Mouse (Mus musculus): ENCODE results near the gene Rsl1. TPM values are rescaled to one million over a fixed set of nuclear protein-coding genes. Genes with fewer than 3 reads are reported as not detected.

The Rsl1 gene
- polyA plus RNA-seq, 1 experiment from 2014 or later: 3.9 TPM

GRCm38 (mm10) chr13:67194340-67194894, 21.4 kb downstream of the Rsl1 start, which contains the start of gene Zfp455:
Gene Zfp455, plus strand, starts transcription at chr13:67194506.
- no peak within 1 kb of the TSS for H3K27ac ChIP-seq (ENCODE audit: low read depth, low read length)
- peak within 1 kb of the TSS; percentile 54 for H3K9ac ChIP-seq (ENCODE audit: low read depth, low read length)
- H3K4me2 ChIP-seq (replicated peaks; ENCODE audit: low read depth): peak within 1 kb of the TSS; percentile 59
- peak within 1 kb of the TSS; percentile 67 for H3K4me3 ChIP-seq (ENCODE audit: low read depth, low read length)
- no peak for TF ChIP-seq CTCF (IDR thresholded peaks at IDR 0.05; ENCODE audit: low read depth)
- no peaks in the 10 kb centered on the region for H3K4me1 ChIP-seq (replicated peaks; ENCODE audit: control insufficient read depth, insufficient read depth, low read length)
- no peaks in the 10 kb centered on the region for H3K9me3 ChIP-seq (ENCODE audit: control insufficient read depth)
- 3% methylated on average over 13 of the region's 13 CpGs for WGBS
- H3K27me3 ChIP-seq (replicated peaks; ENCODE audit: control insufficient read depth, insufficient read depth, low read length): no peaks in the 10 kb centered on the region
- ATAC-seq: peak; percentile 93
- H3K36me3 ChIP-seq (ENCODE audit: control insufficient read depth, insufficient read depth): no peaks in the 10 kb centered on the region; the same call in 1 of the 2 replicates

GRCm38 (mm10) chr13:67201656-67202055, 28.7 kb downstream of the Rsl1 start:
- Histone ChIP-seq H3K36me3 (ENCODE audit: control insufficient read depth, insufficient read depth) (no peaks in the 10 kb centered on the region; the same call in 1 of the 2 replicates), H3K4me1 (replicated peaks; ENCODE audit: control insufficient read depth, insufficient read depth, low read length) (no peaks in the 10 kb centered on the region), H3K27me3 (replicated peaks; ENCODE audit: control insufficient read depth, insufficient read depth, low read length) (no peaks in the 10 kb centered on the region), H3K4me3 (ENCODE audit: low read depth, low read length) (no peak overlapping the region), H3K27ac (ENCODE audit: low read depth, low read length) (no peak overlapping the region), H3K9me3 (ENCODE audit: control insufficient read depth) (no peaks in the 10 kb centered on the region), H3K4me2 (replicated peaks; ENCODE audit: low read depth) (no peak overlapping the region), H3K9ac (ENCODE audit: low read depth, low read length) (no peak overlapping the region)
- 65% methylated on average over 3 of the region's 3 CpGs for WGBS
- TF ChIP-seq CTCF (IDR thresholded peaks at IDR 0.05; ENCODE audit: low read depth): no peak
- ATAC-seq: no peak

GRCm38 (mm10) chr13:67214015-67214607, 41.1 kb downstream of the Rsl1 start:
- H3K4me2 ChIP-seq (replicated peaks; ENCODE audit: low read depth): no peak overlapping the region
- no peak overlapping the region for H3K9ac ChIP-seq (ENCODE audit: low read depth, low read length)
- no peak overlapping the region for H3K4me3 ChIP-seq (ENCODE audit: low read depth, low read length)
- H3K9me3 ChIP-seq (ENCODE audit: control insufficient read depth): 0 out of 2 replicates have a peak, but pooled peaks cover 3% of the 10 kb centered on the region
- WGBS: 55% methylated on average over 4 of the region's 4 CpGs
- no peak overlapping the region for H3K27ac ChIP-seq (ENCODE audit: low read depth, low read length)
- H3K4me1 ChIP-seq (replicated peaks; ENCODE audit: control insufficient read depth, insufficient read depth, low read length): no peaks in the 10 kb centered on the region
- TF ChIP-seq CTCF (IDR thresholded peaks at IDR 0.05; ENCODE audit: low read depth): peak; percentile 41; the same call in 1 of the 2 replicates
- no peaks in the 10 kb centered on the region for H3K36me3 ChIP-seq (ENCODE audit: control insufficient read depth, insufficient read depth)
- ATAC-seq: no peak
- H3K27me3 ChIP-seq (replicated peaks; ENCODE audit: control insufficient read depth, insufficient read depth, low read length): no peaks in the 10 kb centered on the region

Other genes with a start within 250 kb of the Rsl1 start
- gene Zfp712, start 112.0 kb upstream of the Rsl1 start, polyA plus RNA-seq (2015; fragmentation: Nextera tagmentation; extraction: Ambion mirVana): 0.85 and 1.3 TPM in 2 replicates
- gene Zfp708, start 75.2 kb upstream of the Rsl1 start, polyA plus RNA-seq (2015; fragmentation: Nextera tagmentation; extraction: Ambion mirVana): 1.3 and 1.6 TPM in 2 replicates
- gene Gm28557, start 64.6 kb upstream of the Rsl1 start, polyA plus RNA-seq (2015; fragmentation: Nextera tagmentation; extraction: Ambion mirVana): 1.2 and 1.3 TPM in 2 replicates
- 0.12 and 0.18 TPM in 2 replicates for gene Rslcan18, start 56.9 kb upstream of the Rsl1 start, polyA plus RNA-seq (2015; fragmentation: Nextera tagmentation; extraction: Ambion mirVana)
- gene Zfp759, start 51.5 kb upstream of the Rsl1 start, polyA plus RNA-seq (2015; fragmentation: Nextera tagmentation; extraction: Ambion mirVana): 0.57 and 0.60 TPM in 2 replicates
- 1.2 and 1.5 TPM in 2 replicates for gene Zfp455, start 21.3 kb downstream of the Rsl1 start, polyA plus RNA-seq (2015; fragmentation: Nextera tagmentation; extraction: Ambion mirVana)
- gene Zfp458, start 105.3 kb downstream of the Rsl1 start, polyA plus RNA-seq (2015; fragmentation: Nextera tagmentation; extraction: Ambion mirVana): 0.77 and 1.1 TPM in 2 replicates
- gene Zfp457, start 133.3 kb downstream of the Rsl1 start, polyA plus RNA-seq (2015; fragmentation: Nextera tagmentation; extraction: Ambion mirVana): 0.27 and 0.46 TPM in 2 replicates
- 1.0 and 1.1 TPM in 2 replicates for gene Zfp595, start 159.4 kb downstream of the Rsl1 start, polyA plus RNA-seq (2015; fragmentation: Nextera tagmentation; extraction: Ambion mirVana)
- gene Gm28044, start 187.4 kb downstream of the Rsl1 start, polyA plus RNA-seq (2015; fragmentation: Nextera tagmentation; extraction: Ambion mirVana): 0.26 TPM in 1 of 2 replicates, not detected in the other
- gene Zfp953, start 187.4 kb downstream of the Rsl1 start, polyA plus RNA-seq (2015; fragmentation: Nextera tagmentation; extraction: Ambion mirVana): 0.83 and 0.90 TPM in 2 replicates
- gene Gm28041, start 202.6 kb downstream of the Rsl1 start, polyA plus RNA-seq (2015; fragmentation: Nextera tagmentation; extraction: Ambion mirVana): 0.38 and 0.42 TPM in 2 replicates
- gene Zfp456, start 202.6 kb downstream of the Rsl1 start, polyA plus RNA-seq (2015; fragmentation: Nextera tagmentation; extraction: Ambion mirVana): 1.1 and 1.4 TPM in 2 replicates
- 4.1 and 5.0 TPM in 2 replicates for gene Zfp429, start 226.6 kb downstream of the Rsl1 start, polyA plus RNA-seq (2015; fragmentation: Nextera tagmentation; extraction: Ambion mirVana)
- gene Zfp459, start 248.2 kb downstream of the Rsl1 start, polyA plus RNA-seq (2015; fragmentation: Nextera tagmentation; extraction: Ambion mirVana): 1.1 and 1.2 TPM in 2 replicates

Measured in intestine, postnatal 0 days (tissue).